Mouse (Mus musculus): ENCODE results near the gene Tmem123. TPM values are rescaled to one million over a fixed set of nuclear protein-coding genes. Genes with fewer than 3 reads are reported as not detected.
A peak's percentile ranks its signal among the peaks of the same experiment; 100 is the strongest.

Tmem123 gene
- polyA plus RNA-seq, 1 experiment from 2014 or later = 140 TPM

Small RNAs within 50 kb of the gene (microRNA-seq; reads per million reads assigned to microRNA genes)
- 9.7 reads per million, percentile 30 among the genes with 10 or more reads in this experiment for gene Mir5618

Other genes with a start within 250 kb of the Tmem123 start
- gene Mmp8, start 205.6 kb upstream of the Tmem123 start, polyA plus RNA-seq (2014; fragmentation: Nextera tagmentation; extraction: Ambion mirVana) = not detected in 2 replicates
- not detected in 2 replicates for gene Mmp27, start 192.6 kb upstream of the Tmem123 start, polyA plus RNA-seq (2014; fragmentation: Nextera tagmentation; extraction: Ambion mirVana)
- gene Mmp20, start 135.8 kb upstream of the Tmem123 start, polyA plus RNA-seq (2014; fragmentation: Nextera tagmentation; extraction: Ambion mirVana) = not detected in 2 replicates
- gene Mmp7, start 72.0 kb upstream of the Tmem123 start, polyA plus RNA-seq (2014; fragmentation: Nextera tagmentation; extraction: Ambion mirVana) = not detected in 2 replicates
- gene Birc2, start 73.0 kb downstream of the Tmem123 start, polyA plus RNA-seq (2014; fragmentation: Nextera tagmentation; extraction: Ambion mirVana) = 42.4 and 47.0 TPM in 2 replicates
- 3.9 and 4.2 TPM in 2 replicates for gene Birc3, start 109.1 kb downstream of the Tmem123 start, polyA plus RNA-seq (2014; fragmentation: Nextera tagmentation; extraction: Ambion mirVana)
- 22.1 and 25.0 TPM in 2 replicates for gene Yap1, start 240.6 kb downstream of the Tmem123 start, polyA plus RNA-seq (2014; fragmentation: Nextera tagmentation; extraction: Ambion mirVana)

Measured in midbrain, embryonic 11.5 days (tissue).